Mouse (Mus musculus): ENCODE data around the gene 2410137M14Rik.

GRCm38 (mm10) chr17:36981221-36981813, at the start of gene 2410137M14Rik:
- TF ChIP-seq CTCF (IDR thresholded peaks at IDR 0.05) (no peak), EP300 (IDR thresholded peaks at IDR 0.05) (no peak)
